Mouse (Mus musculus) midbrain, embryonic 12.5 days (tissue): ENCODE measurements around the gene Hivep2. TPM values are rescaled to one million over a fixed set of nuclear protein-coding genes. Genes with fewer than 3 reads are reported as not detected.

Experiments used
- ATAC-seq: fragments of 200-750 bp; cut with Nextera tagmentation; 2 replicates; pipeline ENCODE4 v1.8.0; 2017; ENCODE audit warnings: low read depth, moderate TSS enrichment, moderate library complexity; ENCODE audit not compliant: low FRiP score
- H3K27ac ChIP-seq: fragments of 300-500 bp; sonication (generic); replicated peaks from 2 replicates; pipeline ENCODE4 v1.5.1; 2016; ENCODE audit warnings: mild to moderate bottlenecking
- H3K27me3 ChIP-seq: fragments of 300-500 bp; sonication (generic); 2 replicates; pipeline ENCODE4 v1.6.1; 2016; ENCODE audit warnings: mild to moderate bottlenecking
- H3K36me3 ChIP-seq: fragments of 300-500 bp; sonication (generic); 2 replicates; pipeline ENCODE4 v1.6.1; 2016
- H3K4me1 ChIP-seq: fragments of 300-500 bp; sonication (generic); 2 replicates; pipeline ENCODE4 v1.6.1; 2016
- H3K4me2 ChIP-seq: fragments of 300-500 bp; sonication (generic); replicated peaks from 2 replicates; pipeline ENCODE4 v1.6.1; 2016; ENCODE audit warnings: mild to moderate bottlenecking, moderate library complexity
- H3K4me3 ChIP-seq: fragments of 300-500 bp; sonication (generic); 2 replicates; pipeline ENCODE4 v1.5.1; 2016; ENCODE audit warnings: mild to moderate bottlenecking
- H3K9ac ChIP-seq: fragments of 300-500 bp; sonication (generic); replicated peaks from 2 replicates; pipeline ENCODE4 v1.6.1; 2016; ENCODE audit warnings: mild to moderate bottlenecking, moderate library complexity
- H3K9me3 ChIP-seq: fragments of 300-500 bp; sonication (generic); 2 replicates; pipeline ENCODE4 v1.6.1; 2016; ENCODE audit warnings: mild to moderate bottlenecking
- WGBS: fragments of 180-500 bp; shearing (Covaris S2); methylation state at CpG from one replicate; pipeline ENCODE4 v1.1.7; 2016; 5-methylcytosine and 5-hydroxymethylcytosine counted together
- polyA plus RNA-seq: library from polyadenylated mRNA; unstranded; fragments of >200 nt; fragmentation: Nextera tagmentation; extraction: Ambion mirVana; gene quantifications from 2 replicates; pipeline ENCODE4 v1.2.1, GENCODE M21; 2016

The Hivep2 gene
- polyA plus RNA-seq, 1 experiment from 2014 or later, result 6.5 TPM

- 86% methylated on average over 3 of the region's 3 CpGs for WGBS
- ATAC-seq, result no peak
- H3K27ac ChIP-seq, result no peak overlapping the region
- no peak overlapping the region for H3K4me3 ChIP-seq
- no peaks in the 10 kb centered on the region for H3K36me3 ChIP-seq
- H3K4me1 ChIP-seq, result no peaks in the 10 kb centered on the region
- H3K27me3 ChIP-seq, result no peaks in the 10 kb centered on the region
- H3K9ac ChIP-seq, result no peak overlapping the region
- H3K9me3 ChIP-seq, result no peaks in the 10 kb centered on the region
- H3K4me2 ChIP-seq, result no peak overlapping the region
These were observed 106.6 kb downstream of the Hivep2 start for GRCm38 (mm10) chr10:14072504-14072903.

- 92% methylated on average over 5 of the region's 5 CpGs for WGBS
- ATAC-seq, result no peak
- H3K4me1 ChIP-seq, result no peaks in the 10 kb centered on the region
- no peak overlapping the region for H3K27ac ChIP-seq
- H3K36me3 ChIP-seq, result no peaks in the 10 kb centered on the region
- H3K9me3 ChIP-seq, result no peaks in the 10 kb centered on the region
- H3K4me2 ChIP-seq, result no peak overlapping the region
- no peak overlapping the region for H3K4me3 ChIP-seq
- H3K9ac ChIP-seq, result no peak overlapping the region
- no peaks in the 10 kb centered on the region for H3K27me3 ChIP-seq
These were observed 109.9 kb downstream of the Hivep2 start for GRCm38 (mm10) chr10:14075767-14076166.

- H3K9me3 ChIP-seq, result no peaks in the 10 kb centered on the region
- H3K9ac ChIP-seq, result no peak overlapping the region
- no peak overlapping the region for H3K4me3 ChIP-seq
- WGBS, result 69% methylated on average over 9 of the region's 9 CpGs
- no peaks in the 10 kb centered on the region for H3K27me3 ChIP-seq
- ATAC-seq, result no peak
- no peak overlapping the region for H3K27ac ChIP-seq
- H3K4me1 ChIP-seq, result peaks cover 2% of the 10 kb centered on the region; the same call in 1 of the 2 replicates
- no peak overlapping the region for H3K4me2 ChIP-seq
- H3K36me3 ChIP-seq, result no peaks in the 10 kb centered on the region
These were observed 111.0 kb downstream of the Hivep2 start for GRCm38 (mm10) chr10:14076880-14077279.

GRCm38 (mm10) chr10:14080830-14081229 is 115.0 kb downstream of the Hivep2 start:
- no peak overlapping the region for H3K9ac ChIP-seq
- H3K4me2 ChIP-seq, result no peak overlapping the region
- H3K27ac ChIP-seq, result no peak overlapping the region
- no peaks in the 10 kb centered on the region for H3K27me3 ChIP-seq
- H3K36me3 ChIP-seq, result no peaks in the 10 kb centered on the region
- H3K9me3 ChIP-seq, result no peaks in the 10 kb centered on the region
- no peak overlapping the region for H3K4me3 ChIP-seq
- peaks cover 6% of the 10 kb centered on the region; the same call in 1 of the 2 replicates for H3K4me1 ChIP-seq
- ATAC-seq, result no peak
- 85% methylated on average over 6 of the region's 6 CpGs for WGBS

- H3K36me3 ChIP-seq, result no peaks in the 10 kb centered on the region
- H3K4me2 ChIP-seq, result no peak overlapping the region
- ATAC-seq, result peak; percentile 44; the same call in 1 of the 2 replicates
- H3K9ac ChIP-seq, result no peak overlapping the region
- no peak overlapping the region for H3K27ac ChIP-seq
- no peak overlapping the region for H3K4me3 ChIP-seq
- peaks cover 6% of the 10 kb centered on the region; the same call in 1 of the 2 replicates for H3K4me1 ChIP-seq
- H3K27me3 ChIP-seq, result no peaks in the 10 kb centered on the region
- WGBS, result 69% methylated on average over 3 of the region's 3 CpGs
- no peaks in the 10 kb centered on the region for H3K9me3 ChIP-seq
These were observed 115.9 kb downstream of the Hivep2 start for GRCm38 (mm10) chr10:14081824-14082223.

GRCm38 (mm10) chr10:14082275-14082674 is 116.4 kb downstream of the Hivep2 start:
- 67% methylated on average over 3 of the region's 3 CpGs for WGBS
- peaks cover 6% of the 10 kb centered on the region; the same call in 1 of the 2 replicates for H3K4me1 ChIP-seq
- no peak overlapping the region for H3K27ac ChIP-seq
- no peak overlapping the region for H3K9ac ChIP-seq
- H3K36me3 ChIP-seq, result no peaks in the 10 kb centered on the region
- no peak overlapping the region for H3K4me2 ChIP-seq
- no peaks in the 10 kb centered on the region for H3K9me3 ChIP-seq
- no peaks in the 10 kb centered on the region for H3K27me3 ChIP-seq
- H3K4me3 ChIP-seq, result no peak overlapping the region
- ATAC-seq, result peak; percentile 41; the same call in 1 of the 2 replicates

- Histone ChIP-seq H3K4me2 (no peak overlapping the region), H3K27ac (no peak overlapping the region), H3K9me3 (no peaks in the 10 kb centered on the region), H3K9ac (no peak overlapping the region), H3K36me3 (no peaks in the 10 kb centered on the region), H3K4me3 (no peak overlapping the region), H3K4me1 (peaks cover 6% of the 10 kb centered on the region; the same call in 1 of the 2 replicates), H3K27me3 (no peaks in the 10 kb centered on the region)
- ATAC-seq, result no peak
- 90% methylated on average over 12 of the region's 12 CpGs for WGBS
These were observed 119.4 kb downstream of the Hivep2 start for GRCm38 (mm10) chr10:14085241-14085659.

GRCm38 (mm10) chr10:14085882-14086515 is 120.1 kb downstream of the Hivep2 start:
- Histone ChIP-seq H3K36me3 (no peaks in the 10 kb centered on the region), H3K9ac (no peak overlapping the region), H3K27me3 (no peaks in the 10 kb centered on the region), H3K4me1 (peaks cover 6% of the 10 kb centered on the region; the same call in 1 of the 2 replicates), H3K4me2 (no peak overlapping the region), H3K9me3 (no peaks in the 10 kb centered on the region), H3K27ac (no peak overlapping the region), H3K4me3 (no peak overlapping the region)
- WGBS, result 88% methylated on average over 10 of the region's 10 CpGs
- no peak for ATAC-seq

GRCm38 (mm10) chr10:14087316-14087715 is 121.4 kb downstream of the Hivep2 start:
- no peaks in the 10 kb centered on the region for H3K27me3 ChIP-seq
- no peak overlapping the region for H3K4me3 ChIP-seq
- no peaks in the 10 kb centered on the region for H3K36me3 ChIP-seq
- 89% methylated on average over 7 of the region's 7 CpGs for WGBS
- ATAC-seq, result no peak
- no peaks in the 10 kb centered on the region for H3K9me3 ChIP-seq
- no peak overlapping the region for H3K9ac ChIP-seq
- 0 out of 2 replicates have a peak, but pooled peaks cover under 1% of the 10 kb centered on the region for H3K4me1 ChIP-seq
- no peak overlapping the region for H3K27ac ChIP-seq
- no peak overlapping the region for H3K4me2 ChIP-seq

GRCm38 (mm10) chr10:14089488-14089887 is 123.6 kb downstream of the Hivep2 start:
- Histone ChIP-seq H3K9me3 (no peaks in the 10 kb centered on the region), H3K27ac (no peak overlapping the region), H3K36me3 (no peaks in the 10 kb centered on the region), H3K27me3 (no peaks in the 10 kb centered on the region), H3K4me3 (no peak overlapping the region), H3K4me1 (no peaks in the 10 kb centered on the region), H3K9ac (no peak overlapping the region), H3K4me2 (no peak overlapping the region)
- peak; percentile 52; the same call in 1 of the 2 replicates for ATAC-seq
- WGBS, result 55% methylated on average over 9 of the region's 9 CpGs

- Histone ChIP-seq H3K4me1 (no peaks in the 10 kb centered on the region), H3K9ac (no peak overlapping the region), H3K9me3 (no peaks in the 10 kb centered on the region), H3K27me3 (no peaks in the 10 kb centered on the region), H3K4me3 (no peak overlapping the region), H3K4me2 (no peak overlapping the region), H3K27ac (no peak overlapping the region), H3K36me3 (no peaks in the 10 kb centered on the region)
- ATAC-seq, result no peak
- 93% methylated on average over 4 of the region's 4 CpGs for WGBS
These were observed 128.2 kb downstream of the Hivep2 start for GRCm38 (mm10) chr10:14094033-14094432.

GRCm38 (mm10) chr10:14096045-14096444 is 130.2 kb downstream of the Hivep2 start:
- Histone ChIP-seq H3K4me3 (no peak overlapping the region), H3K4me2 (no peak overlapping the region), H3K27me3 (no peaks in the 10 kb centered on the region), H3K4me1 (no peaks in the 10 kb centered on the region), H3K27ac (no peak overlapping the region), H3K9ac (no peak overlapping the region), H3K9me3 (no peaks in the 10 kb centered on the region), H3K36me3 (no peaks in the 10 kb centered on the region)
- WGBS, result 77% methylated on average over 3 of the region's 3 CpGs
- no peak for ATAC-seq

- 85% methylated on average over 4 of the region's 4 CpGs for WGBS
- H3K4me1 ChIP-seq, result no peaks in the 10 kb centered on the region
These were observed 133.3 kb downstream of the Hivep2 start for GRCm38 (mm10) chr10:14099182-14099581.

More at GRCm38 (mm10) chr10:14099182-14099581, 133.3 kb downstream of the Hivep2 start:
- Histone ChIP-seq H3K27me3 (no peaks in the 10 kb centered on the region), H3K9me3 (no peaks in the 10 kb centered on the region), H3K9ac (no peak overlapping the region), H3K36me3 (no peaks in the 10 kb centered on the region), H3K4me2 (no peak overlapping the region), H3K27ac (no peak overlapping the region), H3K4me3 (no peak overlapping the region)
- ATAC-seq, result no peak
